Mouse (Mus musculus) kidney, embryonic 16.5 days (tissue): ENCODE measurements at regions not wholly inside any gene's neighbourhood (a gene's known extent, or its start where the extent isn't known, plus 50 kb on each side); places are given as distances from the start of the nearest gene placed in this dataset.
A peak's percentile ranks its signal among the peaks of the same experiment; 100 is the strongest.

Experiments
- ATAC-seq: fragments of 200-750 bp; cut with Nextera tagmentation; 2 replicates; pipeline ENCODE4 v1.8.0; 2017; ENCODE audit warnings: moderate TSS enrichment; ENCODE audit not compliant: low FRiP score, low TSS enrichment
- H3K27ac ChIP-seq: fragments of 300-500 bp; sonication (generic); 2 replicates; pipeline ENCODE4 v1.5.1; 2014; ENCODE audit warnings: low read length
- H3K27me3 ChIP-seq: fragments of 300-500 bp; sonication (generic); 2 replicates; pipeline ENCODE4 v1.6.1; 2014; ENCODE audit warnings: low read length, control low read depth, mixed read lengths; ENCODE audit not compliant: insufficient read depth
- H3K36me3 ChIP-seq: fragments of 300-500 bp; sonication (generic); 2 replicates; pipeline ENCODE4 v1.6.1; 2014; ENCODE audit warnings: low read length, control low read depth, mixed read lengths; ENCODE audit not compliant: insufficient read depth
- H3K4me1 ChIP-seq: fragments of 300-500 bp; sonication (generic); 2 replicates; pipeline ENCODE4 v1.6.1; 2014; ENCODE audit warnings: low read length, control low read depth, mixed read lengths; ENCODE audit not compliant: insufficient read depth
- H3K4me2 ChIP-seq: fragments of 300-500 bp; sonication (generic); replicated peaks from 2 replicates; pipeline ENCODE4 v1.6.1; 2014; ENCODE audit warnings: low read depth, low read length
- H3K4me3 ChIP-seq: fragments of 300-500 bp; sonication (generic); 2 replicates; pipeline ENCODE4 v1.5.1; 2014; ENCODE audit warnings: mild to moderate bottlenecking, low read length
- H3K9ac ChIP-seq: fragments of 300-500 bp; sonication (generic); replicated peaks from 2 replicates; pipeline ENCODE4 v1.6.1; 2014; ENCODE audit warnings: low read length
- H3K9me3 ChIP-seq: fragments of 300-500 bp; sonication (generic); 2 replicates; pipeline ENCODE4 v1.6.1; 2016; ENCODE audit warnings: low read length, control low read depth
- WGBS: fragments of 180-500 bp; shearing (Covaris S2); extraction: QIAGEN DNeasy Blood & Tissue Kit; methylation state at CpG from one replicate; pipeline ENCODE4 v1.1.7; 2014; 5-methylcytosine and 5-hydroxymethylcytosine counted together

GRCm38 (mm10) chr4:45683205-45683604 is 115.6 kb upstream of the Aldh1b1 start:
- Histone ChIP-seq H3K36me3 (no peaks in the 10 kb centered on the region), H3K27ac (no peak overlapping the region), H3K4me3 (no peak overlapping the region), H3K4me2 (no peak overlapping the region), H3K9me3 (no peaks in the 10 kb centered on the region), H3K4me1 (no peaks in the 10 kb centered on the region), H3K9ac (no peak overlapping the region), H3K27me3 (no peaks in the 10 kb centered on the region)
- 39% methylated on average over 3 of the region's 3 CpGs for whole genome bisulfite sequencing
- ATAC-seq, result 0 out of 2 replicates have a peak, but pooled peaks have one; percentile 51

GRCm38 (mm10) chr4:45682746-45683145 is 116.1 kb upstream of the Aldh1b1 start:
- no peaks in the 10 kb centered on the region for H3K27me3 ChIP-seq
- no peaks in the 10 kb centered on the region for H3K4me1 ChIP-seq
- no peaks in the 10 kb centered on the region for H3K9me3 ChIP-seq
- ATAC-seq, result no peak
- H3K27ac ChIP-seq, result no peak overlapping the region
- 83% methylated on average over 8 of the region's 8 CpGs for WGBS
- H3K4me2 ChIP-seq, result no peak overlapping the region
- no peak overlapping the region for H3K9ac ChIP-seq
- no peak overlapping the region for H3K4me3 ChIP-seq
- H3K36me3 ChIP-seq, result no peaks in the 10 kb centered on the region

GRCm38 (mm10) chr4:45676137-45676536 is 122.7 kb upstream of the Aldh1b1 start:
- Histone ChIP-seq H3K4me3 (no peak overlapping the region), H3K27me3 (peaks cover 7% of the 10 kb centered on the region), H3K9ac (no peak overlapping the region), H3K9me3 (no peaks in the 10 kb centered on the region), H3K27ac (no peak overlapping the region), H3K36me3 (no peaks in the 10 kb centered on the region), H3K4me2 (no peak overlapping the region), H3K4me1 (no peaks in the 10 kb centered on the region)
- peak; percentile 35; the same call in 1 of the 2 replicates for ATAC-seq
- 65% methylated on average over 6 of the region's 6 CpGs for WGBS

- Histone ChIP-seq H3K4me3 (no peak overlapping the region), H3K4me1 (no peaks in the 10 kb centered on the region), H3K9me3 (no peaks in the 10 kb centered on the region), H3K27ac (no peak overlapping the region), H3K9ac (no peak overlapping the region), H3K36me3 (no peaks in the 10 kb centered on the region), H3K27me3 (peaks cover 7% of the 10 kb centered on the region), H3K4me2 (no peak overlapping the region)
- 86% methylated on average over 10 of the region's 10 CpGs for WGBS
- no peak for ATAC-seq
Measured at GRCm38 (mm10) chr4:45674291-45674690, 124.5 kb upstream of the Aldh1b1 start.

GRCm38 (mm10) chr4:45673081-45673819 is 125.6 kb upstream of the Aldh1b1 start:
- peaks cover 7% of the 10 kb centered on the region for H3K27me3 ChIP-seq
- no peak overlapping the region for H3K4me2 ChIP-seq
- no peak overlapping the region for H3K9ac ChIP-seq
- H3K4me1 ChIP-seq, result no peaks in the 10 kb centered on the region
- no peak overlapping the region for H3K4me3 ChIP-seq
- no peak for ATAC-seq
- H3K9me3 ChIP-seq, result no peaks in the 10 kb centered on the region
- no peaks in the 10 kb centered on the region for H3K36me3 ChIP-seq
- no peak overlapping the region for H3K27ac ChIP-seq
- WGBS, result 58% methylated on average over 16 of the region's 16 CpGs

- Histone ChIP-seq H3K9ac (no peak overlapping the region), H3K4me1 (no peaks in the 10 kb centered on the region), H3K27me3 (peaks cover 7% of the 10 kb centered on the region), H3K4me2 (no peak overlapping the region), H3K36me3 (no peaks in the 10 kb centered on the region), H3K27ac (no peak overlapping the region), H3K9me3 (no peaks in the 10 kb centered on the region), H3K4me3 (no peak overlapping the region)
- WGBS, result 35% methylated on average over 16 of the region's 16 CpGs
- ATAC-seq, result no peak
Measured at GRCm38 (mm10) chr4:45672262-45673076, 126.4 kb upstream of the Aldh1b1 start.

- ATAC-seq, result 0 out of 2 replicates have a peak, but pooled peaks have one; percentile 54
- no peak overlapping the region for H3K4me3 ChIP-seq
- H3K9me3 ChIP-seq, result no peaks in the 10 kb centered on the region
- H3K27ac ChIP-seq, result no peak overlapping the region
- no peak overlapping the region for H3K9ac ChIP-seq
- no peak overlapping the region for H3K4me2 ChIP-seq
- no peaks in the 10 kb centered on the region for H3K4me1 ChIP-seq
- WGBS, result 54% methylated on average over 8 of the region's 8 CpGs
- H3K27me3 ChIP-seq, result no peaks in the 10 kb centered on the region
- no peaks in the 10 kb centered on the region for H3K36me3 ChIP-seq
Measured at GRCm38 (mm10) chr4:45664372-45664771, 132.1 kb upstream of the Shb start.

GRCm38 (mm10) chr4:45657350-45657978 is 125.2 kb upstream of the Shb start:
- no peak for ATAC-seq
- no peaks in the 10 kb centered on the region for H3K9me3 ChIP-seq
- H3K4me1 ChIP-seq, result peaks cover 18% of the 10 kb centered on the region
- no peaks in the 10 kb centered on the region for H3K27me3 ChIP-seq
- 27% methylated on average over 5 of the region's 5 CpGs for WGBS
- no peak overlapping the region for H3K9ac ChIP-seq
- H3K4me3 ChIP-seq, result no peak overlapping the region
- no peaks in the 10 kb centered on the region for H3K36me3 ChIP-seq
- no peak overlapping the region for H3K4me2 ChIP-seq
- no peak overlapping the region for H3K27ac ChIP-seq

GRCm38 (mm10) chr4:45655780-45656179 is 123.5 kb upstream of the Shb start:
- 51% methylated on average over 5 of the region's 5 CpGs for WGBS
- no peaks in the 10 kb centered on the region for H3K36me3 ChIP-seq
- no peak overlapping the region for H3K27ac ChIP-seq
- peaks cover 18% of the 10 kb centered on the region for H3K4me1 ChIP-seq
- H3K27me3 ChIP-seq, result no peaks in the 10 kb centered on the region
- ATAC-seq, result no peak
- no peaks in the 10 kb centered on the region for H3K9me3 ChIP-seq
- H3K9ac ChIP-seq, result no peak overlapping the region
- H3K4me3 ChIP-seq, result no peak overlapping the region
- no peak overlapping the region for H3K4me2 ChIP-seq
